Mouse (Mus musculus) embryonic facial prominence, embryonic 11.5 days (tissue): ENCODE results near the gene Ext2. TPM values are rescaled to one million over a fixed set of nuclear protein-coding genes. Genes with fewer than 3 reads are reported as not detected.

Experiments used
- ATAC-seq: fragments of 200-750 bp; cut with Nextera tagmentation; replicated peaks from 2 replicates; pipeline ENCODE4 v1.8.0; 2017; ENCODE audit warnings: low read depth; ENCODE audit not compliant: insufficient number of reproducible peaks, low FRiP score, low TSS enrichment
- DNase-seq: peaks from one replicate; pipeline ENCODE4 v3.0.0-alpha.2; 2015; ENCODE audit warnings: low spot score
- H3K27ac ChIP-seq: fragments of 300-500 bp; sonication (generic); replicated peaks from 2 replicates; pipeline ENCODE4 v1.5.1; 2014; ENCODE audit warnings: mild to moderate bottlenecking, low read depth, low read length, control low read depth
- H3K27me3 ChIP-seq: fragments of 300-500 bp; sonication (generic); 2 replicates; pipeline ENCODE4 v1.6.1; 2014; ENCODE audit warnings: mild to moderate bottlenecking, low read length, moderate library complexity, mixed read lengths; ENCODE audit not compliant: control insufficient read depth, insufficient read depth
- H3K36me3 ChIP-seq: fragments of 300-500 bp; sonication (generic); replicated peaks from 2 replicates; pipeline ENCODE4 v1.6.1; 2014; ENCODE audit warnings: low read depth, mild to moderate bottlenecking, low read length, moderate library complexity, mixed read lengths; ENCODE audit not compliant: control insufficient read depth, insufficient read depth
- H3K4me1 ChIP-seq: fragments of 300-500 bp; sonication (generic); 2 replicates; pipeline ENCODE4 v1.6.1; 2014; ENCODE audit warnings: low read length, mixed read lengths; ENCODE audit not compliant: control insufficient read depth, insufficient read depth
- H3K4me2 ChIP-seq: fragments of 300-500 bp; sonication (generic); 2 replicates; pipeline ENCODE4 v1.6.1; 2014; ENCODE audit warnings: low read depth, mild to moderate bottlenecking, control low read depth, low read length, moderate library complexity
- H3K4me3 ChIP-seq: fragments of 300-500 bp; sonication (generic); 2 replicates; pipeline ENCODE4 v1.5.1; 2014; ENCODE audit warnings: low read depth, low read length, control low read depth
- H3K9ac ChIP-seq: fragments of 300-500 bp; sonication (generic); replicated peaks from 2 replicates; pipeline ENCODE4 v1.6.1; 2014; ENCODE audit warnings: mild to moderate bottlenecking, control low read depth, low read length
- H3K9me3 ChIP-seq: fragments of 300-500 bp; sonication (generic); replicated peaks from 2 replicates; pipeline ENCODE4 v1.6.1; 2016; ENCODE audit warnings: mild to moderate bottlenecking, low read length, inconsistent platforms, mixed read lengths; ENCODE audit not compliant: control insufficient read depth
- WGBS: fragments of 180-500 bp; shearing (Covaris S2); extraction: QIAGEN DNeasy Blood & Tissue Kit; methylation state at CpG from one replicate; pipeline ENCODE4 v1.1.7; 2014; 5-methylcytosine and 5-hydroxymethylcytosine counted together
- polyA plus RNA-seq: library from polyadenylated mRNA; unstranded; fragments of >200 nt; fragmentation: Nextera tagmentation; extraction: Ambion mirVana; gene quantifications from 2 replicates; pipeline ENCODE4 v1.2.1, GENCODE M21; 2014

The Ext2 gene
- polyA plus RNA-seq, 1 experiment from 2014 or later, result 70.1 TPM

DNA sequence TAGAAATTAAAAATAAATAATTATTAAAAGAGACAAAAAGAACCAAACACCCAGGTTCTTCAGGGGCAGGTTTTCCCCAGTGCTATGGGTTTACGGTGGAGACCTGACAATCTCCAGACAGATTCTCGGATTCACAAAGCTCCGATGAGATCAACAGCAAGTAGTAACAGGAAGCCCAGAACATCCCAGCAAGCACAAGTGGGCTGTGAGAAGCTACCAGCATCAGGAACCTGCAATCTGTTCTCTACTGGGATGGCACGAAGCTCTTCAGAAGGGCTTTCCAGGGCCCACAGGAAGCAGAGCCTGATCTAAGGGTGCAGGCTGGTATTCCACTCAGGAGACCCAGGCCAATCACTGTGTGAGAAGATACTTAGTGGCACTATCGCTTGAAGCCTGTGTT, 33.8 kb downstream of the Ext2 start:
- H3K36me3 ChIP-seq, result no peaks in the 10 kb centered on the region; the same call in 1 of the 2 replicates
- H3K4me3 ChIP-seq, result no peak overlapping the region
- ATAC-seq (no peak), DNase-seq (no peak)
- H3K9me3 ChIP-seq, result no peaks in the 10 kb centered on the region
- no peak overlapping the region for H3K9ac ChIP-seq
- no peaks in the 10 kb centered on the region for H3K27me3 ChIP-seq
- 80% methylated on average over 5 of the region's 5 CpGs for WGBS
- H3K4me1 ChIP-seq, result peaks cover 2% of the 10 kb centered on the region; the same call in 1 of the 2 replicates
- H3K27ac ChIP-seq, result no peak overlapping the region
- H3K4me2 ChIP-seq, result no peak overlapping the region

DNA sequence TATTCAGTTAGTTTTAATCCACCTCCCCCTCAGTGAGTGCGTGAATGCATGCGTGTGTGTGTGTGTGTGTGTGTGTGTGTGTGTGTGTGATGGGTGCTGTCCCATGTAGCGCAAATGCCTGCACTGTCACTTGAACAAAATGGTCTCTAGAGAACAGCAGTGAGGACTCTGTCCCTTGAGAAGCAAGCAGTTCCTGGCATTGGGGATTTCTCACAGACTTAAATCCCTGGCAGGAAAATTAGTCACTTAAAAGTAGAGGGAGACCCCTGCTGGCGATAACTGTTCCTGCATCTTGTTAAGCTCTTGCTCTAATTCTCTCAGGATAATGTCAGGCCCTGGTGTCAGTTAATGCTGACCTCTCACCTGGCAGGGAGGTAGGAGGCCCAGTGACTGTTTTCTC, 36.2 kb downstream of the Ext2 start:
- DNase-seq, result peak; percentile 95
- no peak overlapping the region for H3K9ac ChIP-seq
- H3K4me2 ChIP-seq, result no peak overlapping the region
- WGBS, result 45% methylated on average over 4 of the region's 4 CpGs
- no peak for ATAC-seq
- no peaks in the 10 kb centered on the region; the same call in 1 of the 2 replicates for H3K36me3 ChIP-seq
- no peaks in the 10 kb centered on the region for H3K27me3 ChIP-seq
- H3K27ac ChIP-seq, result no peak overlapping the region
- peaks cover 2% of the 10 kb centered on the region; the same call in 1 of the 2 replicates for H3K4me1 ChIP-seq
- no peaks in the 10 kb centered on the region for H3K9me3 ChIP-seq
- H3K4me3 ChIP-seq, result no peak overlapping the region

- Histone ChIP-seq H3K27ac (no peak overlapping the region), H3K9ac (no peak overlapping the region)
- 22% methylated on average over 2 of the region's 2 CpGs for WGBS
Observed at GRCm38 (mm10) chr2:93785432-93785798, 37.0 kb downstream of the Ext2 start.

GRCm38 (mm10) chr2:93784721-93785431, 37.5 kb downstream of the Ext2 start:
- ATAC-seq (no peak), DNase-seq (no peak)
- Histone ChIP-seq H3K4me1 (peaks cover 2% of the 10 kb centered on the region; the same call in 1 of the 2 replicates), H3K36me3 (no peaks in the 10 kb centered on the region; the same call in 1 of the 2 replicates), H3K27ac (no peak overlapping the region), H3K9ac (0 out of 2 replicates have a peak overlapping the region, but pooled peaks have one; percentile 1), H3K4me3 (no peak overlapping the region), H3K27me3 (no peaks in the 10 kb centered on the region), H3K9me3 (no peaks in the 10 kb centered on the region), H3K4me2 (no peak overlapping the region)
- WGBS, result 29% methylated on average over 12 of the region's 12 CpGs

More at GRCm38 (mm10) chr2:93785432-93785798, 37.0 kb downstream of the Ext2 start:
- H3K4me1 ChIP-seq, result peaks cover 2% of the 10 kb centered on the region; the same call in 1 of the 2 replicates
- no peak overlapping the region for H3K4me3 ChIP-seq
- H3K36me3 ChIP-seq, result no peaks in the 10 kb centered on the region; the same call in 1 of the 2 replicates
- no peaks in the 10 kb centered on the region for H3K9me3 ChIP-seq
- ATAC-seq (no peak), DNase-seq (no peak)
- H3K4me2 ChIP-seq, result no peak overlapping the region
- H3K27me3 ChIP-seq, result no peaks in the 10 kb centered on the region

- H3K4me2 ChIP-seq, result no peak overlapping the region
- H3K9ac ChIP-seq, result no peak overlapping the region
- no peaks in the 10 kb centered on the region; the same call in 1 of the 2 replicates for H3K36me3 ChIP-seq
- ATAC-seq (no peak), DNase-seq (no peak)
- no peaks in the 10 kb centered on the region for H3K27me3 ChIP-seq
- WGBS, result 69% methylated on average over 9 of the region's 9 CpGs
- peaks cover 7% of the 10 kb centered on the region; the same call in 1 of the 2 replicates for H3K4me1 ChIP-seq
- no peak overlapping the region for H3K27ac ChIP-seq
- no peaks in the 10 kb centered on the region for H3K9me3 ChIP-seq
- no peak overlapping the region for H3K4me3 ChIP-seq
Observed at GRCm38 (mm10) chr2:93783926-93784539, 38.3 kb downstream of the Ext2 start.

- ATAC-seq, result no peak
- H3K27ac ChIP-seq, result no peak overlapping the region
- no peaks in the 10 kb centered on the region for H3K36me3 ChIP-seq
- no peaks in the 10 kb centered on the region for H3K9me3 ChIP-seq
- no peak for DNase-seq
- H3K4me2 ChIP-seq, result no peak overlapping the region
- H3K4me3 ChIP-seq, result no peak overlapping the region
- 49% methylated on average over 5 of the region's 5 CpGs for WGBS
- H3K27me3 ChIP-seq, result no peaks in the 10 kb centered on the region
- peaks cover 7% of the 10 kb centered on the region; the same call in 1 of the 2 replicates for H3K4me1 ChIP-seq
- H3K9ac ChIP-seq, result no peak overlapping the region
Observed at GRCm38 (mm10) chr2:93782682-93783081, 39.7 kb downstream of the Ext2 start.

GRCm38 (mm10) chr2:93782156-93782555, 40.2 kb downstream of the Ext2 start:
- H3K4me2 ChIP-seq, result no peak overlapping the region
- no peak overlapping the region for H3K27ac ChIP-seq
- ATAC-seq, result no peak
- H3K4me1 ChIP-seq, result peaks cover 7% of the 10 kb centered on the region; the same call in 1 of the 2 replicates
- H3K9me3 ChIP-seq, result no peaks in the 10 kb centered on the region
- DNase-seq, result no peak
- H3K36me3 ChIP-seq, result no peaks in the 10 kb centered on the region
- H3K9ac ChIP-seq, result no peak overlapping the region
- H3K4me3 ChIP-seq, result no peak overlapping the region
- H3K27me3 ChIP-seq, result no peaks in the 10 kb centered on the region
- 86% methylated on average over 4 of the region's 4 CpGs for WGBS

- H3K9me3 ChIP-seq, result no peaks in the 10 kb centered on the region
- H3K4me2 ChIP-seq, result no peak overlapping the region
- H3K27ac ChIP-seq, result no peak overlapping the region
- ATAC-seq (no peak), DNase-seq (no peak)
- WGBS, result 69% methylated on average over 10 of the region's 10 CpGs
- H3K27me3 ChIP-seq, result no peaks in the 10 kb centered on the region
- H3K36me3 ChIP-seq, result no peaks in the 10 kb centered on the region
- H3K9ac ChIP-seq, result no peak overlapping the region
- H3K4me1 ChIP-seq, result peaks cover 8% of the 10 kb centered on the region
- no peak overlapping the region for H3K4me3 ChIP-seq
Observed at GRCm38 (mm10) chr2:93780528-93780927, 41.8 kb downstream of the Ext2 start.
